Mouse (Mus musculus) lung, embryonic 16.5 days (tissue): ENCODE measurements around the gene Net1. TPM values are rescaled to one million over a fixed set of nuclear protein-coding genes. Genes with fewer than 3 reads are reported as not detected.
A peak's percentile ranks its signal among the peaks of the same experiment; 100 is the strongest.
"Not testable (repeated sequence)": the region's sequence is repeated elsewhere in the genome, so short reads cannot be mapped to it uniquely, and the experiment has no call there.

Source experiments
- ATAC-seq: fragments of 200-750 bp; cut with Nextera tagmentation; 2 replicates; pipeline ENCODE4 v1.8.0; 2017; ENCODE audit warnings: low read depth, mild to moderate bottlenecking, moderate library complexity
- H3K27ac ChIP-seq: fragments of 300-500 bp; sonication (generic); 2 replicates; pipeline ENCODE4 v1.5.1; 2014; ENCODE audit warnings: mild to moderate bottlenecking, control low read depth, low read length
- H3K27me3 ChIP-seq: fragments of 300-500 bp; sonication (generic); 2 replicates; pipeline ENCODE4 v1.6.1; 2014; ENCODE audit warnings: low read depth, low read length, mixed read lengths; ENCODE audit not compliant: control insufficient read depth, insufficient read depth
- H3K36me3 ChIP-seq: fragments of 300-500 bp; sonication (generic); 2 replicates; pipeline ENCODE4 v1.6.1; 2014; ENCODE audit warnings: low read length; ENCODE audit not compliant: control insufficient read depth, insufficient read depth
- H3K4me1 ChIP-seq: fragments of 300-500 bp; sonication (generic); replicated peaks from 2 replicates; pipeline ENCODE4 v1.6.1; 2014; ENCODE audit warnings: low read length, mixed read lengths; ENCODE audit not compliant: control insufficient read depth, insufficient read depth
- H3K4me2 ChIP-seq: fragments of 300-500 bp; sonication (generic); 2 replicates; pipeline ENCODE4 v1.6.1; 2014; ENCODE audit warnings: low read depth, low read length, control low read depth
- H3K4me3 ChIP-seq: fragments of 300-500 bp; sonication (generic); 2 replicates; pipeline ENCODE4 v1.5.1; 2014; ENCODE audit warnings: mild to moderate bottlenecking, low read length, control low read depth
- H3K9ac ChIP-seq: fragments of 300-500 bp; sonication (generic); 2 replicates; pipeline ENCODE4 v1.6.1; 2014; ENCODE audit warnings: low read length, control low read depth
- H3K9me3 ChIP-seq: fragments of 300-500 bp; sonication (generic); 2 replicates; pipeline ENCODE4 v1.6.1; 2016; ENCODE audit warnings: low read length; ENCODE audit not compliant: control insufficient read depth
- WGBS: fragments of 180-500 bp; shearing (Covaris S2); extraction: QIAGEN DNeasy Blood & Tissue Kit; methylation state at CpG from one replicate; pipeline ENCODE4 v1.1.7; 2014; 5-methylcytosine and 5-hydroxymethylcytosine counted together
- polyA plus RNA-seq: library from polyadenylated mRNA; unstranded; fragments of >200 nt; fragmentation: Nextera tagmentation; extraction: Ambion mirVana; gene quantifications from 2 replicates; pipeline ENCODE4 v1.2.1, GENCODE M21; 2015

The Net1 gene
- polyA plus RNA-seq, 1 experiment from 2014 or later = 100 TPM

- H3K4me2 ChIP-seq = no peak overlapping the region
- 62% methylated on average over 4 of the region's 4 CpGs for WGBS
- H3K27me3 ChIP-seq = no peaks in the 10 kb centered on the region
- H3K4me1 ChIP-seq = peaks cover 11% of the 10 kb centered on the region
- no peak for ATAC-seq
- H3K36me3 ChIP-seq = peaks cover 12% of the 10 kb centered on the region; the same call in 1 of the 2 replicates
- no peaks in the 10 kb centered on the region; the same call in 1 of the 2 replicates for H3K9me3 ChIP-seq
- H3K27ac ChIP-seq = no peak overlapping the region
- no peak overlapping the region for H3K9ac ChIP-seq
- H3K4me3 ChIP-seq = no peak overlapping the region
These were observed 4.5 kb downstream of the Net1 start for GRCm38 (mm10) chr13:3913504-3913903.

- WGBS = 89% methylated on average over 5 of the region's 5 CpGs
- Histone ChIP-seq H3K9ac (no peak overlapping the region), H3K27me3 (no peaks in the 10 kb centered on the region), H3K4me2 (no peak overlapping the region), H3K36me3 (peaks cover 12% of the 10 kb centered on the region; the same call in 1 of the 2 replicates), H3K27ac (no peak overlapping the region), H3K4me1 (peaks cover 2% of the 10 kb centered on the region; the same call in 1 of the 2 replicates), H3K4me3 (no peak overlapping the region), H3K9me3 (no peaks in the 10 kb centered on the region; the same call in 1 of the 2 replicates)
- no peak for ATAC-seq
These were observed 7.7 kb downstream of the Net1 start for GRCm38 (mm10) chr13:3910356-3910755.

- H3K4me1 ChIP-seq = peaks cover 2% of the 10 kb centered on the region; the same call in 1 of the 2 replicates
- no peaks in the 10 kb centered on the region for H3K9me3 ChIP-seq
- peak overlapping the region; percentile 57 for H3K27ac ChIP-seq
- 43% methylated on average over 4 of the region's 4 CpGs for WGBS
- ATAC-seq = peak; percentile 85
- no peak overlapping the region for H3K4me2 ChIP-seq
- H3K4me3 ChIP-seq = no peak overlapping the region
- no peak overlapping the region for H3K9ac ChIP-seq
- H3K27me3 ChIP-seq = no peaks in the 10 kb centered on the region
- H3K36me3 ChIP-seq = peaks cover 10% of the 10 kb centered on the region; the same call in 1 of the 2 replicates
These were observed 9.8 kb downstream of the Net1 start for GRCm38 (mm10) chr13:3908262-3908661.

GRCm38 (mm10) chr13:3907151-3907696, 10.8 kb downstream of the Net1 start:
- no peaks in the 10 kb centered on the region for H3K9me3 ChIP-seq
- no peak overlapping the region for H3K4me2 ChIP-seq
- WGBS = 51% methylated on average over 6 of the region's 6 CpGs
- no peak overlapping the region for H3K27ac ChIP-seq
- no peaks in the 10 kb centered on the region for H3K27me3 ChIP-seq
- H3K9ac ChIP-seq = no peak overlapping the region
- 0 out of 2 replicates have a peak, but pooled peaks have one; percentile 41 for ATAC-seq
- H3K4me1 ChIP-seq = peaks cover 2% of the 10 kb centered on the region; the same call in 1 of the 2 replicates
- no peak overlapping the region for H3K4me3 ChIP-seq
- 0 out of 2 replicates have a peak, but pooled peaks cover 7% of the 10 kb centered on the region for H3K36me3 ChIP-seq

- Histone ChIP-seq H3K4me3 (no peak overlapping the region), H3K4me1 (no peaks in the 10 kb centered on the region), H3K9ac (no peak overlapping the region), H3K36me3 (no peaks in the 10 kb centered on the region; the same call in 1 of the 2 replicates), H3K9me3 (no peaks in the 10 kb centered on the region), H3K4me2 (no peak overlapping the region), H3K27me3 (no peaks in the 10 kb centered on the region), H3K27ac (no peak overlapping the region)
- ATAC-seq = no peak
- WGBS = 88% methylated on average over 9 of the region's 9 CpGs
These were observed 18.7 kb downstream of the Net1 start for GRCm38 (mm10) chr13:3899301-3899700.

DNA sequence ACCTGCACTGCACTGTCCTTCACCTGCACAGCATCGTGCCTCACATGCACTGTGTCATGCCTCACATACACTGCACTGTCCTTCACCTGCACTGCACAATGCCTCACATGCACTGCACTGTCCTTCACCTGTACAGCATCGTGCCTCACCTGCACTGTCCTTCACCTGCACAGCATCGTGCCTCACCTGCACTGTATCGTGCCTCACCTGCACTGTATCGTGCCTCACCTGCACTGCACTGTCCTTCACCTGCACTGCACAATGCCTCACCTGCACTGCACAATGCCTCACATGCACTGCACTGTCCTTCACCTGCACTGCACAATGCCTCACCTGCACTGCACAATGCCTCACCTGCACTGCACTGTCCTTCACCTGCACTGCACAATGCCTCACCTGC, 19.8 kb downstream of the Net1 start:
- WGBS = 90% methylated on average over 5 of the region's 5 CpGs
- H3K27ac ChIP-seq, H3K9me3 ChIP-seq, ATAC-seq, H3K36me3 ChIP-seq, H3K4me3 ChIP-seq, H3K27me3 ChIP-seq, H3K9ac ChIP-seq, H3K4me2 ChIP-seq, H3K4me1 ChIP-seq: not testable (repeated sequence)

GRCm38 (mm10) chr13:3896913-3897312, 21.1 kb downstream of the Net1 start:
- H3K27ac ChIP-seq = no peak overlapping the region
- H3K4me2 ChIP-seq = no peak overlapping the region
- no peaks in the 10 kb centered on the region for H3K9me3 ChIP-seq
- no peak for ATAC-seq
- H3K36me3 ChIP-seq = no peaks in the 10 kb centered on the region; the same call in 1 of the 2 replicates
- no peaks in the 10 kb centered on the region for H3K27me3 ChIP-seq
- peaks cover 3% of the 10 kb centered on the region; the same call in 1 of the 2 replicates for H3K4me1 ChIP-seq
- 24% methylated on average over 5 of the region's 5 CpGs for WGBS
- H3K9ac ChIP-seq = no peak overlapping the region
- no peak overlapping the region for H3K4me3 ChIP-seq

DNA sequence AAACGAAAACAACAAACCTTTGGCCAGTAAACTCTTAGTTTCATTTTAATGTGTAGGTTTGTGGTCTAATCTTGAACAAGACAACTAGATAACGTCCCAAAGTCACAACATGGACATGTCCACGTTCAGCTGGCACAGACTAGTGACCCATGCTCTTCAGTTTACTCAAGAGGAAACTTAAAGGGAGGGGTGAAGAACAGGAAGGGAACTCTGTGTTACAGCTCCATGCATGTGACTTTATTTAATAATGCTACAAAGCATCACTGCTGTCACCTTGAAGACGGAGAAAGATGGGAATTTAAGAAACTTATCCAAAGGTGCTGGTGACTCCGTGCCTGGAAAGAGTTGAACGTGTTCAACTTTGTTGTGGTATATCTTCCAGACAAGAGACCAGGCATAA, 22.0 kb downstream of the Net1 start:
- no peak overlapping the region for H3K4me2 ChIP-seq
- H3K9me3 ChIP-seq = no peaks in the 10 kb centered on the region
- H3K27me3 ChIP-seq = no peaks in the 10 kb centered on the region
- H3K36me3 ChIP-seq = no peaks in the 10 kb centered on the region; the same call in 1 of the 2 replicates
- H3K9ac ChIP-seq = no peak overlapping the region
- peaks cover 3% of the 10 kb centered on the region; the same call in 1 of the 2 replicates for H3K4me1 ChIP-seq
- H3K27ac ChIP-seq = no peak overlapping the region
- ATAC-seq = no peak
- 79% methylated on average over 6 of the region's 6 CpGs for WGBS
- no peak overlapping the region for H3K4me3 ChIP-seq

DNA sequence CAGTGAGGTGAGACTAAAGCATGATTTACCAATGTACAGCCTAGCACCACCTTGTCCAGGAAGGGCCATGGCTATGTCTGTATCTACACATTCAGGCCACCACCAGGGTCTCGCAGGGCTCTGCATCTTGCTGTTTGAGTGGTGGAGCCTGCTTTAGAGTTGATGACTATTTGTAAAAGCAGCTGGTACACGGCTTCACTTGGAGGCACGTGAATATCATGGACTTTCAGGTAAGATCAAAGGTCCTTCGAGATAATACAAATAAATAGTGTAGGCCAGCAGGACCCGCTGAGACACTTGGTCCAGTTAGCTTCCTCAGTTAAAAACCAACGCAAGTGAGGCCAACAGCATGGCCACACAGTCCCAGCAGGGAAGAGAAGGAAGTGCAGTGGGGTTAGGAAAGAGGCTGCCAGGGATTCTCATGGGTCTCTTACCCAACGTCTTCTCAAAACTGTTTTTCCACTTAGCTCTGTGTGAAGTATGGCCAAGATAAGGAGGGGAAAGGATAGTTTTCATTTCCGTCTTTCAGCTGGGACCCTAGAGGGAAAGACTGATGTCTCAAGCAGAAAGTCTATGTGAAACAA, 22.5 kb downstream of the Net1 start:
- 72% methylated on average over 8 of the region's 8 CpGs for WGBS
- no peak overlapping the region for H3K9ac ChIP-seq
- peaks cover 3% of the 10 kb centered on the region; the same call in 1 of the 2 replicates for H3K4me1 ChIP-seq
- ATAC-seq = no peak
- H3K4me3 ChIP-seq = no peak overlapping the region
- H3K4me2 ChIP-seq = no peak overlapping the region
- no peaks in the 10 kb centered on the region for H3K27me3 ChIP-seq
- H3K9me3 ChIP-seq = no peaks in the 10 kb centered on the region
- H3K27ac ChIP-seq = no peak overlapping the region
- H3K36me3 ChIP-seq = no peaks in the 10 kb centered on the region; the same call in 1 of the 2 replicates
